Mouse (Mus musculus): ENCODE data around the gene Arid4a. TPM values are rescaled to one million over a fixed set of nuclear protein-coding genes. Genes with fewer than 3 reads are reported as not detected.

The Arid4a gene
- polyA plus RNA-seq, 1 experiment from 2014 or later: 32.5 TPM

- H3K4me2 ChIP-seq (ENCODE audit: low read depth, low read length): no peak overlapping the region
- H3K9ac ChIP-seq (ENCODE audit: low read depth, low read length): no peak overlapping the region
- ATAC-seq (ENCODE audit: low read depth): no peak
- peaks cover 8% of the 10 kb centered on the region; the same call in 1 of the 2 replicates for H3K4me1 ChIP-seq (ENCODE audit: control insufficient read depth, insufficient read depth, low read length)
- H3K27ac ChIP-seq (replicated peaks; ENCODE audit: low read depth, low read length): no peak overlapping the region
- no peak overlapping the region for H3K4me3 ChIP-seq (ENCODE audit: low read depth, low read length)
- peaks cover 16% of the 10 kb centered on the region for H3K36me3 ChIP-seq (ENCODE audit: control insufficient read depth, insufficient read depth, low read length)
- 70% methylated on average over 3 of the region's 3 CpGs for WGBS
- no peak for DNase-seq (ENCODE audit: low spot score)
- H3K9me3 ChIP-seq (ENCODE audit: control insufficient read depth, low read length): 0 out of 2 replicates have a peak, but pooled peaks cover 5% of the 10 kb centered on the region
- no peaks in the 10 kb centered on the region for H3K27me3 ChIP-seq (replicated peaks; ENCODE audit: control insufficient read depth, insufficient read depth, low read length)
Observed at GRCm38 (mm10) chr12:71051079-71051478, 35.3 kb downstream of the Arid4a start.

GRCm38 (mm10) chr12:71052341-71052995 lies 36.7 kb downstream of the Arid4a start:
- no peak for ATAC-seq (ENCODE audit: low read depth)
- DNase-seq (ENCODE audit: low spot score): no peak
- no peak overlapping the region for H3K27ac ChIP-seq (replicated peaks; ENCODE audit: low read depth, low read length)
- no peak overlapping the region for H3K4me2 ChIP-seq (ENCODE audit: low read depth, low read length)
- H3K27me3 ChIP-seq (replicated peaks; ENCODE audit: control insufficient read depth, insufficient read depth, low read length): no peaks in the 10 kb centered on the region
- no peak overlapping the region for H3K9ac ChIP-seq (ENCODE audit: low read depth, low read length)
- no peak overlapping the region for H3K4me3 ChIP-seq (ENCODE audit: low read depth, low read length)
- H3K4me1 ChIP-seq (ENCODE audit: control insufficient read depth, insufficient read depth, low read length): peaks cover 7% of the 10 kb centered on the region; the same call in 1 of the 2 replicates
- no peaks in the 10 kb centered on the region for H3K9me3 ChIP-seq (ENCODE audit: control insufficient read depth, low read length)
- WGBS: 85% methylated on average over 7 of the region's 7 CpGs
- peaks cover 13% of the 10 kb centered on the region; the same call in 1 of the 2 replicates for H3K36me3 ChIP-seq (ENCODE audit: control insufficient read depth, insufficient read depth, low read length)

GRCm38 (mm10) chr12:71053031-71053430 lies 37.2 kb downstream of the Arid4a start:
- no peak overlapping the region for H3K4me2 ChIP-seq (ENCODE audit: low read depth, low read length)
- peaks cover 13% of the 10 kb centered on the region; the same call in 1 of the 2 replicates for H3K36me3 ChIP-seq (ENCODE audit: control insufficient read depth, insufficient read depth, low read length)
- peaks cover 3% of the 10 kb centered on the region; the same call in 1 of the 2 replicates for H3K4me1 ChIP-seq (ENCODE audit: control insufficient read depth, insufficient read depth, low read length)
- H3K27me3 ChIP-seq (replicated peaks; ENCODE audit: control insufficient read depth, insufficient read depth, low read length): no peaks in the 10 kb centered on the region
- H3K27ac ChIP-seq (replicated peaks; ENCODE audit: low read depth, low read length): no peak overlapping the region
- H3K9ac ChIP-seq (ENCODE audit: low read depth, low read length): no peak overlapping the region
- ATAC-seq (ENCODE audit: low read depth): no peak
- WGBS: 80% methylated on average over 1 of the region's 1 CpGs
- no peak for DNase-seq (ENCODE audit: low spot score)
- H3K9me3 ChIP-seq (ENCODE audit: control insufficient read depth, low read length): no peaks in the 10 kb centered on the region
- H3K4me3 ChIP-seq (ENCODE audit: low read depth, low read length): no peak overlapping the region

GRCm38 (mm10) chr12:71053486-71053885 lies 37.7 kb downstream of the Arid4a start:
- Histone ChIP-seq H3K4me1 (ENCODE audit: control insufficient read depth, insufficient read depth, low read length) (no peaks in the 10 kb centered on the region), H3K4me2 (ENCODE audit: low read depth, low read length) (no peak overlapping the region), H3K27me3 (replicated peaks; ENCODE audit: control insufficient read depth, insufficient read depth, low read length) (no peaks in the 10 kb centered on the region), H3K36me3 (ENCODE audit: control insufficient read depth, insufficient read depth, low read length) (peaks cover 13% of the 10 kb centered on the region; the same call in 1 of the 2 replicates), H3K9ac (ENCODE audit: low read depth, low read length) (no peak overlapping the region), H3K9me3 (ENCODE audit: control insufficient read depth, low read length) (no peaks in the 10 kb centered on the region), H3K4me3 (ENCODE audit: low read depth, low read length) (no peak overlapping the region), H3K27ac (replicated peaks; ENCODE audit: low read depth, low read length) (no peak overlapping the region)
- DNase-seq (ENCODE audit: low spot score) (no peak), ATAC-seq (ENCODE audit: low read depth) (no peak)
- WGBS: 82% methylated on average over 1 of the region's 1 CpGs

GRCm38 (mm10) chr12:71055537-71055936 lies 39.7 kb downstream of the Arid4a start:
- H3K4me2 ChIP-seq (ENCODE audit: low read depth, low read length): no peak overlapping the region
- no peaks in the 10 kb centered on the region for H3K9me3 ChIP-seq (ENCODE audit: control insufficient read depth, low read length)
- 86% methylated on average over 3 of the region's 3 CpGs for WGBS
- H3K4me3 ChIP-seq (ENCODE audit: low read depth, low read length): no peak overlapping the region
- H3K4me1 ChIP-seq (ENCODE audit: control insufficient read depth, insufficient read depth, low read length): no peaks in the 10 kb centered on the region
- H3K27me3 ChIP-seq (replicated peaks; ENCODE audit: control insufficient read depth, insufficient read depth, low read length): no peaks in the 10 kb centered on the region
- no peak overlapping the region for H3K9ac ChIP-seq (ENCODE audit: low read depth, low read length)
- no peak for DNase-seq (ENCODE audit: low spot score)
- no peak overlapping the region for H3K27ac ChIP-seq (replicated peaks; ENCODE audit: low read depth, low read length)
- ATAC-seq (ENCODE audit: low read depth): no peak
- peaks cover 8% of the 10 kb centered on the region; the same call in 1 of the 2 replicates for H3K36me3 ChIP-seq (ENCODE audit: control insufficient read depth, insufficient read depth, low read length)

GRCm38 (mm10) chr12:71059741-71060140 lies 44.0 kb downstream of the Arid4a start:
- no peak for ATAC-seq (ENCODE audit: low read depth)

GRCm38 (mm10) chr12:71069846-71070245 lies 54.1 kb downstream of the Arid4a start:
- no peaks in the 10 kb centered on the region for H3K9me3 ChIP-seq (ENCODE audit: control insufficient read depth, low read length)
- no peak overlapping the region for H3K27ac ChIP-seq (replicated peaks; ENCODE audit: low read depth, low read length)
- ATAC-seq (ENCODE audit: low read depth) (no peak), DNase-seq (ENCODE audit: low spot score) (no peak)
- WGBS: 95% methylated on average over 17 of the region's 17 CpGs
- H3K9ac ChIP-seq (ENCODE audit: low read depth, low read length): no peak overlapping the region
- no peaks in the 10 kb centered on the region for H3K27me3 ChIP-seq (replicated peaks; ENCODE audit: control insufficient read depth, insufficient read depth, low read length)
- no peak overlapping the region for H3K4me2 ChIP-seq (ENCODE audit: low read depth, low read length)
- no peak overlapping the region for H3K4me3 ChIP-seq (ENCODE audit: low read depth, low read length)
- H3K4me1 ChIP-seq (ENCODE audit: control insufficient read depth, insufficient read depth, low read length): no peaks in the 10 kb centered on the region
- peaks cover 86% of the 10 kb centered on the region for H3K36me3 ChIP-seq (ENCODE audit: control insufficient read depth, insufficient read depth, low read length)

More at GRCm38 (mm10) chr12:71059741-71060140, 44.0 kb downstream of the Arid4a start:
- no peaks in the 10 kb centered on the region for H3K4me1 ChIP-seq (ENCODE audit: control insufficient read depth, insufficient read depth, low read length)
- no peaks in the 10 kb centered on the region for H3K27me3 ChIP-seq (replicated peaks; ENCODE audit: control insufficient read depth, insufficient read depth, low read length)
- no peak overlapping the region for H3K4me2 ChIP-seq (ENCODE audit: low read depth, low read length)
- no peak for DNase-seq (ENCODE audit: low spot score)
- H3K27ac ChIP-seq (replicated peaks; ENCODE audit: low read depth, low read length): no peak overlapping the region
- 92% methylated on average over 7 of the region's 7 CpGs for WGBS
- no peak overlapping the region for H3K4me3 ChIP-seq (ENCODE audit: low read depth, low read length)
- no peak overlapping the region for H3K9ac ChIP-seq (ENCODE audit: low read depth, low read length)
- H3K36me3 ChIP-seq (ENCODE audit: control insufficient read depth, insufficient read depth, low read length): peaks cover 37% of the 10 kb centered on the region
- H3K9me3 ChIP-seq (ENCODE audit: control insufficient read depth, low read length): no peaks in the 10 kb centered on the region

- 97% methylated on average over 4 of the region's 4 CpGs for WGBS
Observed at GRCm38 (mm10) chr12:71072048-71072447, 56.3 kb downstream of the Arid4a start.

More at GRCm38 (mm10) chr12:71072048-71072447, 56.3 kb downstream of the Arid4a start:
- H3K9ac ChIP-seq (ENCODE audit: low read depth, low read length): no peak overlapping the region
- peaks cover 91% of the 10 kb centered on the region for H3K36me3 ChIP-seq (ENCODE audit: control insufficient read depth, insufficient read depth, low read length)
- DNase-seq (ENCODE audit: low spot score) (no peak), ATAC-seq (ENCODE audit: low read depth) (no peak)
- no peaks in the 10 kb centered on the region for H3K27me3 ChIP-seq (replicated peaks; ENCODE audit: control insufficient read depth, insufficient read depth, low read length)
- H3K4me3 ChIP-seq (ENCODE audit: low read depth, low read length): no peak overlapping the region
- H3K4me2 ChIP-seq (ENCODE audit: low read depth, low read length): no peak overlapping the region
- H3K27ac ChIP-seq (replicated peaks; ENCODE audit: low read depth, low read length): no peak overlapping the region
- H3K4me1 ChIP-seq (ENCODE audit: control insufficient read depth, insufficient read depth, low read length): no peaks in the 10 kb centered on the region
- H3K9me3 ChIP-seq (ENCODE audit: control insufficient read depth, low read length): no peaks in the 10 kb centered on the region

Measured in embryonic facial prominence, embryonic 14.5 days (tissue).